Mouse (Mus musculus) embryonic facial prominence, embryonic 12.5 days (tissue): ENCODE data around the gene Gm20449. TPM values are rescaled to one million over a fixed set of nuclear protein-coding genes. Genes with fewer than 3 reads are reported as not detected.
"Not testable (repeated sequence)": the region's sequence is repeated elsewhere in the genome, so short reads cannot be mapped to it uniquely, and the experiment has no call there.

Experiments
- ATAC-seq: fragments of 200-750 bp; cut with Nextera tagmentation; 2 replicates; pipeline ENCODE4 v1.8.0; 2017; ENCODE audit not compliant: insufficient number of reproducible peaks, insufficient read depth, low FRiP score, low TSS enrichment
- H3K27ac ChIP-seq: fragments of 300-500 bp; sonication (generic); 2 replicates; pipeline ENCODE4 v1.5.1; 2016; ENCODE audit warnings: mild to moderate bottlenecking
- H3K27me3 ChIP-seq: fragments of 300-500 bp; sonication (generic); 2 replicates; pipeline ENCODE4 v1.6.1; 2016; ENCODE audit warnings: mild to moderate bottlenecking, moderate library complexity
- H3K36me3 ChIP-seq: fragments of 300-500 bp; sonication (generic); 2 replicates; pipeline ENCODE4 v1.6.1; 2016; ENCODE audit warnings: mild to moderate bottlenecking
- H3K4me1 ChIP-seq: fragments of 300-500 bp; sonication (generic); 2 replicates; pipeline ENCODE4 v1.6.1; 2016
- H3K4me2 ChIP-seq: fragments of 300-500 bp; sonication (generic); replicated peaks from 2 replicates; pipeline ENCODE4 v1.6.1; 2016; ENCODE audit warnings: mild to moderate bottlenecking, moderate library complexity
- H3K4me3 ChIP-seq: fragments of 300-500 bp; sonication (generic); 2 replicates; pipeline ENCODE4 v1.5.1; 2016; ENCODE audit warnings: mild to moderate bottlenecking
- H3K9ac ChIP-seq: fragments of 300-500 bp; sonication (generic); 2 replicates; pipeline ENCODE4 v1.6.1; 2016; ENCODE audit warnings: mild to moderate bottlenecking, moderate library complexity
- H3K9me3 ChIP-seq: fragments of 300-500 bp; sonication (generic); 2 replicates; pipeline ENCODE4 v1.6.1; 2016; ENCODE audit warnings: mild to moderate bottlenecking, moderate library complexity
- WGBS: fragments of 180-500 bp; shearing (Covaris S2); methylation state at CpG from one replicate; pipeline ENCODE4 v1.1.7; 2016; 5-methylcytosine and 5-hydroxymethylcytosine counted together
- polyA plus RNA-seq: library from polyadenylated mRNA; unstranded; fragments of >200 nt; fragmentation: Nextera tagmentation; extraction: Ambion mirVana; gene quantifications from 2 replicates; pipeline ENCODE4 v1.2.1, GENCODE M21; 2016

Gene Gm20449
- polyA plus RNA-seq, result 0.14 and 0.26 TPM in 2 replicates

DNA sequence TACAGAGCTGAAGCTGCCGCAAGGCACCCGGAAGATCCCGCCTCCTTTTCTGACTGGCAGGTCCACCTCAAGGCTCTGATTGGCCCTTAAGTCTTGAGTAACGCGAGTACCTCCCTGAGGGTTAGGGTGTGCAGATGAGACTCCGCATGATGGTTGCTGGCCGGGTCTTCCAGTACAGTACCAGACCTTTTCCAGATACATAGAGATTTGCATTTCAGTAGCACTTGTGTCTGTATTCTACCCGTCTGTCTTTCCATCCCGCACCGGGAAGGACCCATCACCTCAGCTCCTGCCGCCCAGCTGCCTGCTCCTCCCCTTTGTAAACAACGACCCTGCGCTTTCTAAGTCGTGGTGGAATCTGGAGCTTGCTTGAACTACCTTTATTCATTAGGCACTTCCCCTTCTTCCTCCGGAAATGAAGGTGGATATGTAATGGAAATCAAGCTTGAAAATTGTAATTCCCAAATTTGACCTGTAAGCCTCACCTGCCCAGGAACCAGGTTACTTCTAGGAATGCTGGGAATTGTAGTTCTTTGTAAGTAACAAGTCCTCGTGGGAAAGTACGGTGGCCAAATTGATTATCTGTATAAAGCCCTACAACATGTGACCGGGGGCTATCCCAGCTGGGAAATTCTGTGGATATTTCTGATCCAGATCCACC, at the start of gene Gm20449, which contains the start of gene AW146154:
Gm20449 (minus strand) TSS at position 29 of the 661 bp plus-strand sequence.
AW146154 (minus strand) TSS at position 502 of the 661 bp plus-strand sequence.
- peak; percentile 96 for ATAC-seq
- H3K27ac ChIP-seq, result peak within 1 kb of the TSS; percentile 50; the same call in 1 of the 2 replicates

GRCm38 (mm10) chr7:41512672-41513071, 13.5 kb upstream of the Gm20449 start:
- no peak overlapping the region for H3K27ac ChIP-seq
- no peaks in the 10 kb centered on the region for H3K27me3 ChIP-seq
- ATAC-seq, result no peak
- no peak overlapping the region for H3K4me2 ChIP-seq
- no peaks in the 10 kb centered on the region for H3K4me1 ChIP-seq
- 92% methylated on average over 3 of the region's 3 CpGs for WGBS
- no peak overlapping the region for H3K9ac ChIP-seq
- peaks cover 7% of the 10 kb centered on the region; the same call in 1 of the 2 replicates for H3K9me3 ChIP-seq
- H3K36me3 ChIP-seq, result no peaks in the 10 kb centered on the region
- H3K4me3 ChIP-seq, result no peak overlapping the region

More for the DNA sequence above, at the start of gene Gm20449, which contains the start of gene AW146154:
- 1% methylated on average over 18 of the region's 18 CpGs for WGBS
- H3K9ac ChIP-seq, result peak within 1 kb of the TSS; percentile 64
- peak within 1 kb of the TSS; percentile 59 for H3K4me2 ChIP-seq
- H3K36me3 ChIP-seq, result peaks cover 5% of the 10 kb centered on the region; the same call in 1 of the 2 replicates
- no peaks in the 10 kb centered on the region for H3K27me3 ChIP-seq
- 0 out of 2 replicates have a peak, but pooled peaks cover 3% of the 10 kb centered on the region for H3K9me3 ChIP-seq
- no peaks in the 10 kb centered on the region for H3K4me1 ChIP-seq
- peak within 1 kb of the TSS; percentile 54 for H3K4me3 ChIP-seq

- no peak overlapping the region for H3K4me3 ChIP-seq
- H3K9ac ChIP-seq, result no peak overlapping the region
- no peak overlapping the region for H3K4me2 ChIP-seq
- H3K9me3 ChIP-seq, result peaks cover 10% of the 10 kb centered on the region; the same call in 1 of the 2 replicates
- no peaks in the 10 kb centered on the region for H3K36me3 ChIP-seq
- no peaks in the 10 kb centered on the region for H3K27me3 ChIP-seq
- no peak overlapping the region for H3K27ac ChIP-seq
- ATAC-seq, result no peak
- 15% methylated on average over 1 of the region's 1 CpGs for WGBS
- H3K4me1 ChIP-seq, result no peaks in the 10 kb centered on the region
These were observed 13.0 kb upstream of the Gm20449 start for GRCm38 (mm10) chr7:41512207-41512606.

DNA sequence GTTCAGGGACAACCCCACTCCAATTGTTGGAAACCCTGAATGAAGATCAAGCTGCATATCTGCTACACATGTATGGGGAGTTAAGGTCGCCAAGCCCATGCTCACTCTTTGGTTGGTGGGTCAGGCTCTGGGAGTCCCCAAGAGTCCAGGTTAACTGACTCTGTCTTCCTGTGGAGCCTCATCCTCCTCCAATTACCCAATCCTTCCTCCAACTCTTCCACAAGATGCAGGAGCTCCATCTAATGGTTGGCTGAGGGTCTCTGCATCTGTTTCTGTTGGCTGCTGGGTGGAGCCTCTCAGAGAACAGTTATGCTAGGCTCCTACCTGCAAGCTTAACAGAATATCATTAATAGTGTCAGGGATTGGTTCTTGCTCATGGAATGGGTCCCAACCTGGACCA, 3.2 kb upstream of the Gm20449 start:
- Histone ChIP-seq H3K9me3 (0 out of 2 replicates have a peak, but pooled peaks cover 5% of the 10 kb centered on the region), H3K4me1 (no peaks in the 10 kb centered on the region), H3K27me3 (no peaks in the 10 kb centered on the region), H3K27ac (no peak overlapping the region), H3K36me3 (no peaks in the 10 kb centered on the region), H3K4me3 (no peak overlapping the region), H3K4me2 (no peak overlapping the region), H3K9ac (no peak overlapping the region)
- no peak for ATAC-seq
- 55% methylated on average over 1 of the region's 1 CpGs for WGBS

GRCm38 (mm10) chr7:41500151-41500934, 1.1 kb upstream of the Gm20449 start:
- Histone ChIP-seq H3K4me2 (peak overlapping the region; percentile 59), H3K36me3 (no peaks in the 10 kb centered on the region), H3K9ac (0 out of 2 replicates have a peak overlapping the region, but pooled peaks have one; percentile 40), H3K27me3 (no peaks in the 10 kb centered on the region), H3K4me3 (peak overlapping the region; percentile 54), H3K27ac (no peak overlapping the region), H3K4me1 (no peaks in the 10 kb centered on the region), H3K9me3 (0 out of 2 replicates have a peak, but pooled peaks cover 3% of the 10 kb centered on the region)
- ATAC-seq, result no peak; the same call in 1 of the 2 replicates
- WGBS, result 19% methylated on average over 22 of the region's 22 CpGs

DNA sequence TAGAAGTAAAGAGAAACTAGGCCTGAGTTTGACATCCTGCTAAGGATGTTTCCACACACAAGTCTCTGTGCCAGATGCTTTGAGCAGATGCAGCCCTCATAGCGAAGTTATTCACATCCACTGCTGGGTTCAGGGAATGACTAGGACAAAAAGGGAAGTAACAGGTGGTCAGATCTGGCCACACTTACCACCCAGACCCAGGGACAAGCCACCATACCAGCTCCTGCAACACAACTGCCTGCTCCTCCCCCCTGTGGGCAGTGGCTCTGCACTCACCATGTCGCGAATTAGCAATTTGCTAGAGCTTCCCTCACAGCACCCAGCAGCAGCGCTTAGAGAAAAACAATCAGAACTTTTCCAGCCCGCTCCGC, 214 bp downstream of the Gm20449 start:
- 0 out of 2 replicates have a peak overlapping the region, but pooled peaks have one; percentile 50 for H3K27ac ChIP-seq
- H3K4me1 ChIP-seq, H3K36me3 ChIP-seq, H3K27me3 ChIP-seq, H3K9me3 ChIP-seq, ATAC-seq: not testable (repeated sequence)
- peak overlapping the region; percentile 64 for H3K9ac ChIP-seq
- H3K4me3 ChIP-seq, result peak overlapping the region; percentile 54
- 0% methylated on average over 6 of the region's 6 CpGs for WGBS
- peak overlapping the region; percentile 59 for H3K4me2 ChIP-seq

DNA sequence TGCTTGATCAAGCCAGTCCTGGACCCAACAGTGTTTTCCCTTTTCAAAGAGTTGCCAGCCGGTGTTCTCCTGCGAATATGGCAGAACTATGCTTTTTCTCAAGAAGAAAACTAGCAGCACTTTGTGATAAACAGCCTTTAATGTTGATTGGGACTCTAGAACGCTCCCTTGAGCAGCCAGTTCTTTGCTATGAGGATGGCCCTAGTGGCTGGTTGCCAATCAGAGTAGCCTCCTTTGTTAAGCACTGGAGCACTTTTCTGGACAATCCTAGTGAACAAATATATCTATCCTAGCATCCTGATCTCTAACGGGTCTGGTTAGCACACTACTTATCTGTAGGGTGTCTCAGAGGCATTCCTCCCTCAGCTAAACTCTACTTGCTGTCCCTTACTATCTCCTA, 753 bp downstream of the Gm20449 start:
- ATAC-seq, H3K27me3 ChIP-seq, H3K36me3 ChIP-seq, H3K27ac ChIP-seq, H3K4me1 ChIP-seq, H3K9me3 ChIP-seq: not testable (repeated sequence)
- Histone ChIP-seq H3K4me2 (peak overlapping the region; percentile 59), H3K9ac (0 out of 2 replicates have a peak overlapping the region, but pooled peaks have one; percentile 64), H3K4me3 (peak overlapping the region; percentile 54)
- WGBS, result 63% methylated on average over 3 of the region's 4 CpGs

GRCm38 (mm10) chr7:41497871-41498270, 1.3 kb downstream of the Gm20449 start:
- Histone ChIP-seq H3K9me3 (0 out of 2 replicates have a peak, but pooled peaks cover 3% of the 10 kb centered on the region), H3K4me1 (no peaks in the 10 kb centered on the region), H3K9ac (no peak overlapping the region), H3K27me3 (no peaks in the 10 kb centered on the region), H3K4me2 (no peak overlapping the region), H3K27ac (no peak overlapping the region), H3K36me3 (peaks cover 5% of the 10 kb centered on the region; the same call in 1 of the 2 replicates), H3K4me3 (no peak overlapping the region)
- no peak for ATAC-seq
- WGBS, result 98% methylated on average over 2 of the region's 2 CpGs

DNA sequence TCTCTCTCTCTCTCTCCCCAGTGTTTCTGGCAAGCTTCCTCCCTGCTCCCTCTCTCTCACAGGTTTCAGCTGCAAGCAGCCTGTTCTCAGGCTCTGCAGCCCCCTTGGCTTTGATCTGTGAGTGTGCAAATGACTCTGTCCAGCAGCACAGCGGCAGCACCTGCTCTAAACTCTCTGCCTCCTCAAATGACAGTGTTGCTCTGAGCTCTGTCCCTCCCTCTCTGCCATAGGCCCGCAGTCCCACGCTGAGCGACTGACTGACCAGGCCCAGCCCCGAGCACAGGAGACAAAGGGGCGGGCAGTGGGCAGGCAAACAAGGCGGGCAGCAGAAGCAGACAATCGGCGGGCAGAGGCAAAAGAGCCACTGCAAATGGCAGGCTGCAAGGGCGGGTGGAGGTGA, 47.4 kb downstream of the Gm20449 start:
- Histone ChIP-seq H3K36me3 (no peaks in the 10 kb centered on the region), H3K4me2 (no peak overlapping the region), H3K27ac (no peak overlapping the region), H3K9me3 (peaks cover 8% of the 10 kb centered on the region; the same call in 1 of the 2 replicates), H3K9ac (no peak overlapping the region), H3K27me3 (no peaks in the 10 kb centered on the region), H3K4me3 (no peak overlapping the region), H3K4me1 (no peaks in the 10 kb centered on the region)
- 4% methylated on average over 10 of the region's 10 CpGs for WGBS
- 0 out of 2 replicates have a peak, but pooled peaks have one; percentile 35 for ATAC-seq

DNA sequence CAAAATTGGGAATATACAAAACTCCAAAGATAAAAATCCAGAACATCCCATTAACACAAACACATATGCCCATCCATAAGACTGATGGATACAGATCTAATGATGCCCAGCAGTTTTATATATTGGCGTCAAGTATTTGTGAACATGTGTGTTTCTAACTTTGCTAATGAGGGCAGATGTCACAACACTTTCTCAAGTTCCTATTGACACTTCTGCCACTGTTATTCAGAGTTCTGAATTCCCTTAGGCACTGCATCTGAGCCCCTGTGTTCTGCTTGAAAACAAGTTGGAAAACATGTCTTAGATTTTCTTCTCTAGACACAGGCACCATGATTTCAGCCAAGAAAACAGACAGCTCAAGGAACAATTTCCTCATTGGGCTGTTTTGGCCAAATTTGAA, 50.6 kb downstream of the Gm20449 start, which contains the start of gene Vmn2r57:
Vmn2r57 (minus strand) TSS at position 101 of the 400 bp plus-strand sequence.
- ATAC-seq, H3K9me3 ChIP-seq: not testable (repeated sequence)
- 79% methylated on average over 1 of the region's 1 CpGs for WGBS

GRCm38 (mm10) chr7:41394130-41394529, 105.1 kb downstream of the Gm20449 start:
- WGBS, result 70% methylated on average over 4 of the region's 4 CpGs
- no peak overlapping the region for H3K27ac ChIP-seq
- no peaks in the 10 kb centered on the region for H3K27me3 ChIP-seq
- no peak overlapping the region for H3K9ac ChIP-seq
- H3K4me1 ChIP-seq, result no peaks in the 10 kb centered on the region
- H3K4me3 ChIP-seq, result peak overlapping the region; percentile 59
- H3K9me3 ChIP-seq, result no peaks in the 10 kb centered on the region
- H3K36me3 ChIP-seq, result no peaks in the 10 kb centered on the region
- no peak for ATAC-seq
- peak overlapping the region; percentile 54 for H3K4me2 ChIP-seq

More for the DNA sequence above, 50.6 kb downstream of the Gm20449 start, which contains the start of gene Vmn2r57:
- not testable (repeated sequence) for H3K4me3 ChIP-seq, H3K9ac ChIP-seq, H3K4me1 ChIP-seq, H3K4me2 ChIP-seq, H3K36me3 ChIP-seq, H3K27me3 ChIP-seq, H3K27ac ChIP-seq
